Mouse (Mus musculus) midbrain, embryonic 16.5 days (tissue): Measurements from ENCODE around the gene Ncoa5. TPM values are rescaled to one million over a fixed set of nuclear protein-coding genes. Genes with fewer than 3 reads are reported as not detected.

Experiments used
- ATAC-seq: fragments of 200-750 bp; cut with Nextera tagmentation; 2 replicates; pipeline ENCODE4 v1.8.0; 2017; ENCODE audit warnings: moderate TSS enrichment
- H3K27ac ChIP-seq: fragments of 300-500 bp; sonication (generic); 2 replicates; pipeline ENCODE4 v1.5.1; 2014; ENCODE audit warnings: mild to moderate bottlenecking, low read length, mixed read lengths
- H3K27me3 ChIP-seq: fragments of 300-500 bp; sonication (generic); 2 replicates; pipeline ENCODE4 v1.6.1; 2014; ENCODE audit warnings: low read depth, low read length, mixed read lengths; ENCODE audit not compliant: control insufficient read depth, insufficient read depth
- H3K36me3 ChIP-seq: fragments of 300-500 bp; sonication (generic); 2 replicates; pipeline ENCODE4 v1.6.1; 2014; ENCODE audit warnings: mild to moderate bottlenecking, low read length, moderate library complexity, mixed read lengths; ENCODE audit not compliant: control insufficient read depth, insufficient read depth
- H3K4me1 ChIP-seq: fragments of 300-500 bp; sonication (generic); 2 replicates; pipeline ENCODE4 v1.6.1; 2014; ENCODE audit warnings: mild to moderate bottlenecking, low read length, mixed read lengths; ENCODE audit not compliant: control insufficient read depth, insufficient read depth
- H3K4me2 ChIP-seq: fragments of 300-500 bp; sonication (generic); 2 replicates; pipeline ENCODE4 v1.6.1; 2014; ENCODE audit warnings: mild to moderate bottlenecking, low read length, mixed read lengths
- H3K4me3 ChIP-seq: fragments of 300-500 bp; sonication (generic); 2 replicates; pipeline ENCODE4 v1.5.1; 2014; ENCODE audit warnings: low read depth, mild to moderate bottlenecking, low read length, moderate library complexity, mixed read lengths
- H3K9ac ChIP-seq: fragments of 300-500 bp; sonication (generic); 2 replicates; pipeline ENCODE4 v1.6.1; 2014; ENCODE audit warnings: low read depth, low read length, mixed read lengths
- H3K9me3 ChIP-seq: fragments of 300-500 bp; sonication (generic); replicated peaks from 2 replicates; pipeline ENCODE4 v1.6.1; 2014; ENCODE audit warnings: mild to moderate bottlenecking, low read length, mixed read lengths; ENCODE audit not compliant: control insufficient read depth, poor library complexity, severe bottlenecking
- WGBS: fragments of 180-500 bp; shearing (Covaris S2); extraction: QIAGEN DNeasy Blood & Tissue Kit; methylation state at CpG from one replicate; pipeline ENCODE4 v1.1.7; 2014; 5-methylcytosine and 5-hydroxymethylcytosine counted together
- polyA plus RNA-seq: library from polyadenylated mRNA; unstranded; fragments of >200 nt; fragmentation: Nextera tagmentation; extraction: Ambion mirVana; gene quantifications from 2 replicates; pipeline ENCODE4 v1.2.1, GENCODE M21; 2015

The Ncoa5 gene
- polyA plus RNA-seq, 1 experiment from 2014 or later: 105 TPM

DNA sequence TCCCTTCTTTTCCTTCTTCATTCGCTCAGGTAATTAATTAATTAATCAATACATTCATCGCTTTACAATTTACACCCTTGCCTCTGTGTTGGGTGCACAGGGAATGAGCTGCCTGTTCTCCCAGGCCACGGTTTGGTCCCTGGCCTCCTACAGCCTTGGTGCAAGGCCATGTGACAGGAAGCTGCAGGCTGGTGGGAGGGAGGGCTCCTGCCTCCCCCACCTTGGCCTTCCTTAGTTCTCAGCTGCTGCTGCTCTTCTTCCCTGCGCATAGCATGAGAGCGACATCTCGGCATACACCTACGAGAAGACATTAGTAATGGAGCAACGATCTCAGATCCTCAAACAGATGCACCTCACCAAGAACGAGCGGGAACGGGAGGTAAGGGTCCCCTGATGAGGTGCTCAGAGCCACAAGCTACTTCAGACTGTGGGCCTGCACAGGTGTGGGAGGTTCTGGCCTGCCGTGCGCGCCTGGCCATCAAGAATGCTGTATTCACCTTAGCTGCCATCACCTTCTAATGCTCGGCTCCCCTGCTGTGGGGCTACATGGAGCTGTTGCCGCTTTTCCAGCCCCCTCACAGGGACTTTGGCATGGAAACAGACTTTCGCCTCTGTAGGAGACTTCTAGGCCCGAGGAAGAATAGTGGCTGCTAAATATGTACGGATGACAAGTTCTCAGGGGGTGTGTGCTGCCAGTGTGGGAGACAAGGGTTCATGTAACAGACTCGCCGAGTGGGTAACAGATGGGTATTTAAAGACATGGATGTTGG lies 39.8 kb downstream of the Ncoa5 start:
- H3K27ac ChIP-seq: no peak overlapping the region
- ATAC-seq: no peak
- peaks cover 3% of the 10 kb centered on the region; the same call in 1 of the 2 replicates for H3K27me3 ChIP-seq
- no peak overlapping the region for H3K9ac ChIP-seq
- peaks cover 13% of the 10 kb centered on the region for H3K4me1 ChIP-seq
- H3K9me3 ChIP-seq: no peaks in the 10 kb centered on the region
- no peak overlapping the region for H3K4me2 ChIP-seq
- no peak overlapping the region for H3K4me3 ChIP-seq
- H3K36me3 ChIP-seq: peaks cover 15% of the 10 kb centered on the region; the same call in 1 of the 2 replicates
- WGBS: 54% methylated on average over 21 of the region's 21 CpGs

GRCm38 (mm10) chr2:164994156-164994555 lies 40.5 kb downstream of the Ncoa5 start:
- no peak for ATAC-seq
- peaks cover 13% of the 10 kb centered on the region for H3K4me1 ChIP-seq
- H3K4me3 ChIP-seq: no peak overlapping the region
- no peak overlapping the region for H3K9ac ChIP-seq
- H3K27ac ChIP-seq: no peak overlapping the region
- no peak overlapping the region for H3K4me2 ChIP-seq
- no peaks in the 10 kb centered on the region for H3K9me3 ChIP-seq
- 86% methylated on average over 11 of the region's 11 CpGs for WGBS
- H3K27me3 ChIP-seq: peaks cover 3% of the 10 kb centered on the region; the same call in 1 of the 2 replicates
- peaks cover 14% of the 10 kb centered on the region; the same call in 1 of the 2 replicates for H3K36me3 ChIP-seq

- H3K9me3 ChIP-seq: no peaks in the 10 kb centered on the region
- no peak overlapping the region for H3K9ac ChIP-seq
- H3K27ac ChIP-seq: no peak overlapping the region
- ATAC-seq: 0 out of 2 replicates have a peak, but pooled peaks have one; percentile 18
- no peaks in the 10 kb centered on the region; the same call in 1 of the 2 replicates for H3K4me1 ChIP-seq
- no peak overlapping the region for H3K4me3 ChIP-seq
- H3K36me3 ChIP-seq: peaks cover 15% of the 10 kb centered on the region; the same call in 1 of the 2 replicates
- H3K4me2 ChIP-seq: no peak overlapping the region
- WGBS: 49% methylated on average over 10 of the region's 10 CpGs
- no peaks in the 10 kb centered on the region for H3K27me3 ChIP-seq
Observed at GRCm38 (mm10) chr2:164991808-164992207, 42.9 kb downstream of the Ncoa5 start.

DNA sequence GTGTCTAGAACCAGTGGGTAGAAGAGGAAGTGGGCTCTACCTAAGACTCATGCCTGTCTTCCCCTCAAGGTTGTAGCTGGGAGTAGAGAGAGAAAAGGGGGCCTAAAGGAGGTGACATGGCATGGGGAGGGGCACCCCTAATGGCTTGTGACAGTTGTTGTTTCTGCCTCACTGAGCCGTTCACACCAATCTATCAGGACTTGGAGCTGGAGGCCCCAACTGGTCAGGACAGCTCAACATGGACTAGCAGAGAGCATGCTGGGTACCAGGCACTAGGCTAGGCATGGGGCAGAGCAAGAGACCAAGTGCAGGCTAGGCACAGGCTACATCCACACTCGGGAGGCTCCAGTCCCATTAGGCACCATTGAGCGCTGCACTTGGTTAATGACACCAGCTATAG lies 43.6 kb downstream of the Ncoa5 start:
- H3K4me2 ChIP-seq: no peak overlapping the region
- no peaks in the 10 kb centered on the region for H3K4me1 ChIP-seq
- no peaks in the 10 kb centered on the region for H3K27me3 ChIP-seq
- peaks cover 14% of the 10 kb centered on the region; the same call in 1 of the 2 replicates for H3K36me3 ChIP-seq
- no peaks in the 10 kb centered on the region for H3K9me3 ChIP-seq
- WGBS: 74% methylated on average over 3 of the region's 3 CpGs
- no peak overlapping the region for H3K4me3 ChIP-seq
- H3K9ac ChIP-seq: no peak overlapping the region
- no peak overlapping the region for H3K27ac ChIP-seq
- no peak for ATAC-seq

DNA sequence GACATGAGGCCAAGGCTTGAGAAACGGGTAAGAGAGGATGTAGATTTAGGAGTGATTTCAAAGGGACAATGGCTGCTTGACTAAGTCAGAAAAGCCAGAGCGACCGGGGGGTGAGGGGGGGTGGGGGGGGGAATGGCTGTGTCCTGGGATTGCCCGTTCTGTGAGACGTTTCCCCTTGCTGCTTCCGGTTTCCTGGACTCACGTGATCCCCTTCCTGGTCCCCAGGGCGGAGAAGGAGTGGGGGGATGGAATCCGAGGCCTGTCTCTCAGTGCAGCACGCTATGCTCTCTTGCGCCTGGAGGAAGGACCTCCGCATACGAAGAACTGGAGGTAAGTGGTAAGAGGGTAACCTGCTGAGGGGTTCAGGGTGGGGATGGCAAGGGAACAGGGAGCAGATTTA lies 45.9 kb downstream of the Ncoa5 start:
- Histone ChIP-seq H3K36me3 (peaks cover 17% of the 10 kb centered on the region; the same call in 1 of the 2 replicates), H3K27ac (no peak overlapping the region), H3K4me2 (no peak overlapping the region), H3K9ac (no peak overlapping the region), H3K4me3 (no peak overlapping the region), H3K9me3 (no peaks in the 10 kb centered on the region), H3K4me1 (no peaks in the 10 kb centered on the region), H3K27me3 (no peaks in the 10 kb centered on the region)
- WGBS: 59% methylated on average over 13 of the region's 13 CpGs
- ATAC-seq: no peak

DNA sequence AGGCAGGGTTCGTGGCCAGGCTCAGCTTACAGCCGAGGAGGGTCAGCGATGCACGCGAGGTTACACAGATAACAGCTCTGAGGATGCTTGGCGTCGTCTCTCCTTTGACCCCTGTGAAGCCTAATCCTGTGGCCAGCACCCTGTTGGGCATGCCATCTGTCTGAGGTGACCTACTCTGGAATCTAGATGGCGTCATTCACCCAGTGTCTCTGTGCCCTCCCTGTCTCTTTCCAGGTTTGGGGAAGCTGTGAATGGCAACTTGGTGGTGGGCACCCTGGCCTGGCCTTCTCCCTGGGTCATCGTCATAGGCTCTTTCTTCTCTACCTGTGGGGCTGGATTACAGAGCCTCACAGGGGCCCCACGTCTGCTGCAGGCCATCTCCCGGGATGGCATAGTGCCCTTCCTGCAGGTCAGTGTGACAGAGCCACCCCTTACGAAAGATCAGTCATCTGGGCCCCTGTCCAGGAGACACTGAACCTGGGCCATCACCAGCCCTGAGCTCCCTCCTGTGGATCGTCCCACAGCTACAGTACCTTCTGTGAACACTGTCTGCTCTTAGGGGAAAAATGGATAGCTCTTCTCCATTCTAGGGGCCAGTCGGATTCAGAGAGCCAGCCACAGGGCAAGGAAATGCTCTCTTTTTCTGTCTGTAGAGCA lies 48.2 kb downstream of the Ncoa5 start:
- H3K9ac ChIP-seq: no peak overlapping the region
- H3K4me2 ChIP-seq: no peak overlapping the region
- H3K27me3 ChIP-seq: no peaks in the 10 kb centered on the region
- H3K27ac ChIP-seq: no peak overlapping the region
- WGBS: 76% methylated on average over 14 of the region's 14 CpGs
- no peak for ATAC-seq
- H3K9me3 ChIP-seq: no peaks in the 10 kb centered on the region
- no peak overlapping the region for H3K4me3 ChIP-seq
- H3K36me3 ChIP-seq: peaks cover 20% of the 10 kb centered on the region; the same call in 1 of the 2 replicates
- H3K4me1 ChIP-seq: no peaks in the 10 kb centered on the region

- Histone ChIP-seq H3K9ac (no peak overlapping the region), H3K27me3 (no peaks in the 10 kb centered on the region), H3K9me3 (no peaks in the 10 kb centered on the region), H3K36me3 (peaks cover 20% of the 10 kb centered on the region; the same call in 1 of the 2 replicates), H3K4me1 (no peaks in the 10 kb centered on the region), H3K4me3 (no peak overlapping the region), H3K4me2 (no peak overlapping the region), H3K27ac (no peak overlapping the region)
- 75% methylated on average over 6 of the region's 6 CpGs for WGBS
- ATAC-seq: no peak
Observed at GRCm38 (mm10) chr2:164985962-164986361, 48.7 kb downstream of the Ncoa5 start.

DNA sequence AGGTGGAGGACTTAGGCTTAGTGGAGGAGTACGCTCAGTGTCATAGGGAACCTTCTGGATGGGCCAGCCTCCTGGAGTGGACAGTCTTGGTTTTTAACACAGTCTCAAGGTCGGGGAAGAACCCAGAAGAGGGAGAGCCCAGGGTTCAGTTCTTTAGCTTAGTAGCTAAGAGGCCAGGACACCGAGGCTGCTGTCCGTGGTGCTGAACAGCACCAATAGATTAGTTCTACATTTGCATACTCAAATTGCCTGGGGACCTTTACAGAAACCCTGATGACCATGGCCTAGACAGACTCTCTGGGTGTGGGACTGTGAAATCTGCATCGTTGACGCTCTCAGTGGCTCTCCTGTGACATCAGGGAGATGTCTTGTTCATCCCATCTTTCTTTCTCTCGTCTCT lies 54.9 kb downstream of the Ncoa5 start:
- Histone ChIP-seq H3K4me2 (no peak overlapping the region), H3K4me3 (no peak overlapping the region), H3K36me3 (peaks cover 6% of the 10 kb centered on the region), H3K9me3 (no peaks in the 10 kb centered on the region), H3K27ac (no peak overlapping the region), H3K9ac (no peak overlapping the region), H3K27me3 (no peaks in the 10 kb centered on the region), H3K4me1 (no peaks in the 10 kb centered on the region)
- 12% methylated on average over 7 of the region's 7 CpGs for WGBS
- no peak for ATAC-seq

- no peak overlapping the region for H3K27ac ChIP-seq
- no peak overlapping the region for H3K4me3 ChIP-seq
- H3K27me3 ChIP-seq: no peaks in the 10 kb centered on the region
- H3K9ac ChIP-seq: no peak overlapping the region
- ATAC-seq: no peak
- no peaks in the 10 kb centered on the region for H3K9me3 ChIP-seq
- H3K4me2 ChIP-seq: no peak overlapping the region
- peaks cover 2% of the 10 kb centered on the region for H3K36me3 ChIP-seq
- H3K4me1 ChIP-seq: peaks cover 14% of the 10 kb centered on the region
- 74% methylated on average over 6 of the region's 6 CpGs for WGBS
Observed at GRCm38 (mm10) chr2:164975611-164976010, 59.1 kb downstream of the Ncoa5 start.
